In the genomic region with DNA sequence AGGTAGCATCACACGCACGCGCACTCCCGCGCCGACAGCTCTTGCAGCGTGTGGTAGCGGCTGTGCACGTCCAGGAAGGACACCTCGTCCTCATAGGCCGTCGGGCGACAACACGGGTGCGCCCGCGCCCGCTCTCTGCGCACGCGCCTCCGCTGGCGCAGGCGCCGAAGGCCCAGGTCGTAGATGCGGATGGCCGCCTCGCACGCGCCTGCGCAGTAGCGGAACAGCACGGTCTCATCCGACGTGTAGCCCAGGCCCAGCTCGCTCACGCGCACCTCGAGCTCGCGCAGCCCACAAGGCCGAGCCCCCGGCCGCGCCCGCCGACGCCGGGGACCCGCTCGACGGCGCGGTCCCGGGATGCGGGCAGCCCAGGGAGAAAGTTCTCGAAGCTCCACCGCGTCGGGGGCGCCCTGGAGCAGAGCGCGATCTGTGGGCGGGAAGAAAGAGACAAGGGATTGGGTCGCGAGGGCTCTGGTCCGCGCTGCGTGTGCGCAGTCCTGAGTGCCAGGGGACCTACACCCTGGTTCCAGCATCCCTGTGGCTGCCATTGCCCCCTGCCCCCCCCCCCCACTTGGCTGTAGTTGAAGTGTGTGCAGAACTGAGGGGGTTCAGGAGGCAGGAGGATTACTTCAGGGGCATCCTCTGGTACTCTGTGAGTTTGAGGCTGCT, we compare ENCODE assay signal across 8 mouse cellular contexts. TPM values are rescaled to one million over a fixed set of nuclear protein-coding genes. Genes with fewer than 3 reads are reported as not detected.
DNase-seq lines count a peak whose midpoint lies in the region; ATAC-seq and TF ChIP-seq lines count a peak whose summit lies in the region.

No protein-coding gene starts in this region.

- H3K4me1 ChIP-seq in thymus, adult 2 months (replicated peaks; ENCODE audit: control insufficient read depth, insufficient read depth, low read length): peaks cover 15% of the 10 kb centered on the region
- no peaks in the 10 kb centered on the region for H3K4me1 ChIP-seq in forebrain, embryonic 14.5 days (ENCODE audit: control insufficient read depth, insufficient read depth, low read length)
- H3K4me1 ChIP-seq in midbrain, embryonic 12.5 days: no peaks in the 10 kb centered on the region

- TF ChIP-seq CTCF in thymus, adult 2 months (IDR thresholded peaks at IDR 0.05; ENCODE audit: borderline replicate concordance, control insufficient read depth, extremely low read depth, insufficient read depth, low read length, poor library complexity): no peak

- H3K9me3 ChIP-seq in forebrain, embryonic 14.5 days (replicated peaks; ENCODE audit: control insufficient read depth, low read length): no peaks in the 10 kb centered on the region
- H3K9me3 ChIP-seq in midbrain, embryonic 12.5 days: no peaks in the 10 kb centered on the region

- H3K4me2 ChIP-seq in forebrain, embryonic 14.5 days (ENCODE audit: low read length): peak overlapping the region; percentile 32
- peak overlapping the region; percentile 36 for H3K4me2 ChIP-seq in midbrain, embryonic 12.5 days (replicated peaks)

- 71% methylated on average over 71 of the region's 71 CpGs for WGBS in thymus, adult 2 months
- WGBS in forebrain, embryonic 14.5 days: 24% methylated on average over 67 of the region's 71 CpGs
- 20% methylated on average over 71 of the region's 71 CpGs for WGBS in midbrain, embryonic 12.5 days

- no peak overlapping the region for H3K27ac ChIP-seq in thymus, adult 2 months (ENCODE audit: control insufficient read depth, insufficient read depth, low read length)
- H3K27ac ChIP-seq in forebrain, embryonic 14.5 days (ENCODE audit: low read depth, low read length): no peak overlapping the region
- no peak overlapping the region for H3K27ac ChIP-seq in midbrain, embryonic 12.5 days (replicated peaks)

- no peak for TF ChIP-seq POLR2A in thymus, adult 2 months (IDR thresholded peaks at IDR 0.05; ENCODE audit: control insufficient read depth, extremely low read depth, insufficient read depth, low read length, poor library complexity)

- no peak overlapping the region for H3K4me3 ChIP-seq in thymus, adult 2 months (ENCODE audit: control insufficient read depth, insufficient read depth, low read length)
- peak overlapping the region; percentile 21 for H3K4me3 ChIP-seq in forebrain, embryonic 14.5 days (ENCODE audit: low read depth, low read length)
- peak overlapping the region; percentile 31 for H3K4me3 ChIP-seq in midbrain, embryonic 12.5 days

- H3K27me3 ChIP-seq in thymus, adult 2 months (ENCODE audit: control insufficient read depth, insufficient read depth, low read length): no peaks in the 10 kb centered on the region
- H3K27me3 ChIP-seq in forebrain, embryonic 14.5 days (replicated peaks; ENCODE audit: control insufficient read depth, insufficient read depth, low read length): peaks cover 49% of the 10 kb centered on the region
- peaks cover 80% of the 10 kb centered on the region for H3K27me3 ChIP-seq in midbrain, embryonic 12.5 days

- peak; percentile 50 for DNase-seq in thymus, postnatal 4 days
- no peak for DNase-seq in thymus, adult 2 months
- peak; percentile 83 for DNase-seq in forebrain, embryonic 14.5 days (ENCODE audit: low spot score)
- DNase-seq in kidney, postnatal 14 days: peak; percentile 73
- no peak for DNase-seq in frontal cortex, postnatal 14 days (ENCODE audit: low spot score in 2 of 2)
- no peak for DNase-seq in MN1 (ENCODE audit: low spot score)
- no peak for DNase-seq in urinary bladder, adult 18-20 months (ENCODE audit: low spot score in 2 of 2)

- ATAC-seq in forebrain, embryonic 14.5 days: peak; percentile 88
- peak; percentile 71 for ATAC-seq in midbrain, embryonic 12.5 days (ENCODE audit: low FRiP score, low read depth)

- H3K9ac ChIP-seq in forebrain, embryonic 14.5 days (ENCODE audit: low read length): peak overlapping the region; percentile 43
- H3K9ac ChIP-seq in midbrain, embryonic 12.5 days (replicated peaks): no peak overlapping the region

- H3K36me3 ChIP-seq in thymus, adult 2 months (ENCODE audit: control insufficient read depth, insufficient read depth, low read length): no peaks in the 10 kb centered on the region
- H3K36me3 ChIP-seq in forebrain, embryonic 14.5 days (ENCODE audit: control insufficient read depth, insufficient read depth, low read length): no peaks in the 10 kb centered on the region
- no peaks in the 10 kb centered on the region for H3K36me3 ChIP-seq in midbrain, embryonic 12.5 days

RNA-seq across cellular contexts. Expression of gene Nrtn, which starts 5.8 kb away (rescaled TPM):
- 37.6 and 44.4 TPM in 2 replicates for polyA plus RNA-seq in thymus, adult 2 months (2012; rRNA removed)
- polyA plus RNA-seq in forebrain, embryonic 14.5 days (2014; fragmentation: Nextera tagmentation; extraction: Ambion mirVana): 0.94 and 1.7 TPM in 2 replicates
- polyA plus RNA-seq in midbrain, embryonic 12.5 days (2016; fragmentation: Nextera tagmentation; extraction: Ambion mirVana): 6.7 and 8.8 TPM in 2 replicates

RNA-seq across cellular contexts. Expression of gene Dus3l, which starts 13.0 kb away (rescaled TPM):
- 142 and 157 TPM in 2 replicates for polyA plus RNA-seq in thymus, adult 2 months (2012; rRNA removed)
- polyA plus RNA-seq in forebrain, embryonic 14.5 days (2014; fragmentation: Nextera tagmentation; extraction: Ambion mirVana): 48.2 and 57.3 TPM in 2 replicates
- polyA plus RNA-seq in midbrain, embryonic 12.5 days (2016; fragmentation: Nextera tagmentation; extraction: Ambion mirVana): 48.7 and 53.9 TPM in 2 replicates

RNA-seq across cellular contexts. Expression of gene Prr22, which starts 18.5 kb away (rescaled TPM):
- polyA plus RNA-seq in thymus, adult 2 months (2012; rRNA removed): 4.1 and 4.5 TPM in 2 replicates
- polyA plus RNA-seq in forebrain, embryonic 14.5 days (2014; fragmentation: Nextera tagmentation; extraction: Ambion mirVana): 0.42 and 0.52 TPM in 2 replicates
- 2.0 TPM in 2 replicates for polyA plus RNA-seq in midbrain, embryonic 12.5 days (2016; fragmentation: Nextera tagmentation; extraction: Ambion mirVana)

RNA-seq across cellular contexts. Expression of gene Vmac, which starts 33.7 kb away (rescaled TPM):
- 52.3 and 58.9 TPM in 2 replicates for polyA plus RNA-seq in thymus, adult 2 months (2012; rRNA removed)
- polyA plus RNA-seq in forebrain, embryonic 14.5 days (2014; fragmentation: Nextera tagmentation; extraction: Ambion mirVana): 18.6 and 24.6 TPM in 2 replicates
- 15.4 and 18.2 TPM in 2 replicates for polyA plus RNA-seq in midbrain, embryonic 12.5 days (2016; fragmentation: Nextera tagmentation; extraction: Ambion mirVana)

RNA-seq across cellular contexts. Expression of gene Ndufa11, which starts 34.0 kb away (rescaled TPM):
- 601 and 855 TPM in 2 replicates for polyA plus RNA-seq in thymus, adult 2 months (2012; rRNA removed)
- polyA plus RNA-seq in forebrain, embryonic 14.5 days (2014; fragmentation: Nextera tagmentation; extraction: Ambion mirVana): 490 and 613 TPM in 2 replicates
- 325 and 338 TPM in 2 replicates for polyA plus RNA-seq in midbrain, embryonic 12.5 days (2016; fragmentation: Nextera tagmentation; extraction: Ambion mirVana)

Comparison
In these comparisons a context has a peak if more than half of its experiments do, and no peak if none do; other contexts are left out.
1. DNase-seq: peak in thymus, postnatal 4 days (single experiment), forebrain, embryonic 14.5 days (single experiment) and kidney, postnatal 14 days (single experiment); none in thymus, adult 2 months (single experiment), frontal cortex, postnatal 14 days (0 of 2), MN1 (single experiment) and urinary bladder, adult 18-20 months (0 of 2).